Mouse (Mus musculus) kidney, adult 9 months (tissue): ENCODE measurements at regions not wholly inside any gene's neighbourhood (a gene's known extent, or its start where the extent isn't known, plus 50 kb on each side); places are given as distances from the start of the nearest gene placed in this dataset.

Experiments used
- DNase-seq: peaks from one replicate; pipeline ENCODE4 v3.0.0; 2022

- DNase-seq = no peak
Measured at GRCm38 (mm10) chr19:54470034-54470433, 426.1 kb downstream of the Adra2a start.

- DNase-seq = no peak
Measured at GRCm38 (mm10) chr19:54498066-54498465, 454.1 kb downstream of the Adra2a start.

GRCm38 (mm10) chr19:54533858-54534257 is 489.9 kb downstream of the Adra2a start:
- peak; percentile 4 for DNase-seq

- no peak for DNase-seq
Measured at GRCm38 (mm10) chr19:54555351-54555750, 511.4 kb downstream of the Adra2a start.

GRCm38 (mm10) chr19:54557984-54558383 is 514.0 kb downstream of the Adra2a start:
- no peak for DNase-seq

- no peak for DNase-seq
Measured at GRCm38 (mm10) chr19:54583574-54583973, 539.6 kb downstream of the Adra2a start.

GRCm38 (mm10) chr19:54584687-54585237 is 540.8 kb downstream of the Adra2a start:
- DNase-seq = no peak

- no peak for DNase-seq
Measured at GRCm38 (mm10) chr19:54585326-54585725, 541.4 kb downstream of the Adra2a start.

GRCm38 (mm10) chr19:54603345-54603744 is 523.7 kb downstream of the Gpam start:
- DNase-seq = no peak

GRCm38 (mm10) chr19:54605346-54605745 is 521.7 kb downstream of the Gpam start:
- no peak for DNase-seq

GRCm38 (mm10) chr19:54616924-54617323 is 510.1 kb downstream of the Gpam start:
- peak; percentile 5 for DNase-seq
